Mouse (Mus musculus) lung, adult 2 months (tissue): ENCODE results near the gene Glis2.

Source experiments
- CTCF ChIP-seq: fragments of 200-500 bp; IDR thresholded peaks from 2 replicates; pipeline ENCODE4 v1.5.1; 2011; ENCODE audit warnings: mild to moderate bottlenecking, low read length, control low read depth; ENCODE audit not compliant: insufficient read depth
- POLR2A ChIP-seq: fragments of 200-500 bp; IDR thresholded peaks from 2 replicates; pipeline ENCODE4 v1.6.1; 2011; ENCODE audit warnings: low read depth, mild to moderate bottlenecking, control low read depth, low read length, borderline replicate concordance; ENCODE audit errors: extremely low read depth

GRCm38 (mm10) chr16:4670317-4670716, 75.8 kb downstream of the Glis2 start:
- TF ChIP-seq CTCF (no peak), POLR2A (no peak)
